Mouse (Mus musculus) right cerebral cortex, postnatal 4 days (tissue): ENCODE measurements at regions not wholly inside any gene's neighbourhood (a gene's known extent, or its start where the extent isn't known, plus 50 kb on each side); places are given as distances from the start of the nearest gene placed in this dataset.

Experiments
- DNase-seq: peaks from one replicate; pipeline ENCODE4 v3.0.0-alpha.2; 2022

- no peak for DNase-seq
Observed at GRCm38 (mm10) chr16:49606500-49606899, 92.5 kb upstream of the Ift57 start.

DNA sequence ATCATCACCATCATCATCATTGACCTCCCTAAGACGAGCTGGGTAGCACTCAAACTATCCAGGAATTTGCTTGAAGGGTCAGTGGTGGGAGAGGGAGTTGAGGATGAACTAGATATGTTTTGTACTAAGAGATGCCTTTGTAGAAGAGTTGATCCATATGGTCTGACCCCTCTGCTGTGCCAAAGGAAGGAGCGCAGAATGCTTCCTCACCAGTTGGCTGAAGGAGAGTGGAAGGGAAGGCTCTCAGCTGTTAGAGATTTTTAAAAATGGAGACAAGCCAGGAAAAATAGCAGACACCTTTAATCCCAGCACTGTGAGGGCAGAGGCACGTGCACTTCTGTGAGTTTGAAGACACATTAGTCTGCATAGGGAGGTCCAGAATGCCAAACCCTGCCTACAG lies 84.2 kb upstream of the Ift57 start:
- no peak for DNase-seq

GRCm38 (mm10) chr16:49615342-49616020 lies 83.6 kb upstream of the Ift57 start:
- DNase-seq: no peak

- DNase-seq: no peak
Observed at GRCm38 (mm10) chr16:49616263-49616872, 82.7 kb upstream of the Ift57 start.

GRCm38 (mm10) chr16:49633502-49633901 lies 65.5 kb upstream of the Ift57 start:
- DNase-seq: no peak

DNA sequence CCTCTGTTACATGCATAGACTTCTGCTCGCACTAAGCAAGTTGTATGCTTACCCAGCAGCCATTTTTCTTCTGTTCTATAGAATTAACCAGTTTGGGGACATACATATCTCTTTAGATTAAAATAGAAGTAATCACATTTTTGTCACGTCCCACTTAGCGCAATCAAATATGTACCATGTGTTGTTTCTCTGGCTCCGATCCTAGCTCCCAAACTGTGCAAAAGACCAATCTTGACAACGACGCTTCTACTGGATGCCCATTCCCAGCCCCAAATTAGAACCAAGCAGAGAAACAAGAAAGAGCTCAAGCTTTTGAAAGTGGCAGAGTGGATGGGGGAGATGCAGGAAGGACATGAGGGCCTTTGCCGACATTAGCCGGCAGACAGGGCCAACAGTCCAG lies 63.5 kb upstream of the Ift57 start:
- no peak for DNase-seq

DNA sequence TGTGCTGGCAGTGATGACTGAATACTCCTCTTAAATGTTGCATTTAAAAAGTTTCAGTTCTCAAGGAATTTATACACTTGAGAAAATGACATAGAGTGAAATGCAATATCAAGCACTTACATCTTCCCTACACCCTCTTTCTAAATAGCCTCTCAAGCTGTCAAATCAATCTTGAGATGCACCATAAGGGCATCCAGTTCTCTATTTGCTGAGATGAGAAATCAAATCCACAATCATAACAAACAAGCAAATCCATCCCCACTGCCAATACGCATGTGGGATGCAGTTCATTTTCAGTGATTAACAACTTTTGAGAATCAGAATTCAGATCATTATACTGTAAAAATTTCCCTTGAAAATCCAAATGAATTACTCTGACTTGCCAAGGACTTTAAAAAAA lies 62.6 kb upstream of the Ift57 start:
- no peak for DNase-seq

DNA sequence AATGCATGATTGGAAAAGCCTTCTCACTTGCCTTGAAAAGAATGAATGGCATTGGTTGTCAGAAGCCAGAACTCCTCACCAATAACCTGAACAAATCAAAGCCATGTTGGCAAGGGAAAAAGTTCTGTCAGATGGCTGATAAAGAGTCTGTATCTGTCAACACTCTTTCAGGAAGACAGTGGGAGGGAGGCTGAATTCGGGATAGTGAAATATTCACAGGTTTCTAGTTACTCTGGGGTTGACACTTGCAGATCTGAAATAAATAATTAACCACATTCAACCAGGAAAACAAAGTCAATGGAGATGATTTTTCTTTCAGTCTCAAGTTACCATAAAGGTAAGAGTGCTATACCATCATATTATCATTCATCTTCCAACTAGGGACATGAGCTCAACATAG lies 56.3 kb upstream of the Ift57 start:
- no peak for DNase-seq

DNA sequence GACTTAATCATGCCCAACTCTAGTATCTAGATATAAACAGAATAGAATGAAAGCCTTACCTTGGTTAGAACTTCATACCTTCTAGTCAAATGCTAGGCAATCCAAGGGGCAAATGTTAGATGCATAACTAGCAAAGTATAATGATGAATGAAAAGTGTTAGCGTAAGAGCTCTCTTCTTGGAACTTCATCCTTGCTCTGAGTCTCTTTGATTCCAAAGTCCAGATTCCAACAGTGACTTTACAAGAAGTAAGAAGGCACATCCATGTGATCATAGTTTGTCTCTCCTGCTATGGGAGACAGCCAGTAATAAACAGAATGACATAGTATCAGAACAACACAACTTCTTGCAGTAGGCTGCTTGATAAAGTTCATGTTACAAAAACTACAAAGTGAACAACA lies 54.6 kb upstream of the Ift57 start:
- no peak for DNase-seq

- DNase-seq: no peak
Observed at GRCm38 (mm10) chr16:49646479-49646878, 52.6 kb upstream of the Ift57 start.
